Mouse (Mus musculus) induced T-regulatory cell, adult 2 months (primary cell): ENCODE results near the gene Plppr3.

ENCODE experiments used
- DNase-seq: peaks from one replicate; pipeline ENCODE4 v3.0.0-alpha.2; 2012; ENCODE audit warnings: low read depth

Plppr3 gene

DNA sequence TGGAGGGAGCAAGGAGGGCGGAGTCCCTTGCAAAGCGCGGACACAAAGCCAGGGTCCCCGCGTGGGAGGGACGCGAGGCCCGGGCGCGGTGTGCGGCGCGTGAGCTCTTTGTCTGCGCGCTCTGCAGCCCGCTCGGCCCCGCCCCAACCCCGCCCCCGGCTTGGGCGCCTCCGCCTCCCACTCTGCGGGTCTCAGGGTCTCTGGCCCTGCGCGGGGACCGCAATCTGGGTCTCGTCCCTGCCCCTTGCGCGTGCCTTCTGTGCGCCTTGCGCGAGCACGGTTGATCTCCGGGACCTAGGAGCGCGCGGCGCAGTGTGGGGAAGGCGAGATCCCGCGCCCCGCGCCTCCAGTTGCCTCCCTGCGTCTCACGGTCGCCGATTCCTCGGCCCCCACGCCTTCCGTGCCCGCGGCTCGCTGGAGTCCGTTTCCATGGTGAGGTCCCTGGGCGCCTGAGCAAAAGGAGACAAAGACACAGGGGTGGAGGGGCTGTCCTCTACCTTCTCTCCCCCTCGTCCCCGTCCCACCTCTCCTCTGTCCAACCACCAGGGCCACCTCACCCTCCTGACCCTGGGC lies at the start of gene Plppr3, which contains the start of gene Prtn3:
TSS of gene Plppr3 (minus strand) at position 345 of the 573 bp plus-strand sequence.
TSS of gene Prtn3 (plus strand) at position 187 of the 573 bp plus-strand sequence.
- peak; percentile 55 for DNase-seq

DNA sequence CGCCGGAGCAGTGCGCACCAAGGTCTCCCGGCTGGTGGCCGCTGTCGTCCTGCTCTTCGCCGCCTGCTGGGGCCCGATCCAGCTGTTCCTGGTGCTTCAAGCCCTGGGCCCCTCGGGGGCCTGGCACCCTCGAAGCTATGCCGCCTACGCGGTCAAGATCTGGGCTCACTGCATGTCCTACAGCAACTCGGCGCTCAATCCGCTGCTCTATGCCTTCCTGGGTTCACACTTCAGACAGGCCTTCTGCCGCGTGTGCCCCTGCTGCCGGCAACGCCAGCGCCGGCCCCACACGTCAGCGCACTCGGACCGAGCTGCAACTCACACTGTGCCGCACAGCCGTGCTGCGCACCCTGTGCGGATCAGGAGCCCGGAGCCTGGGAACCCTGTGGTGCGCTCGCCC lies 47.1 kb upstream of the Plppr3 start:
- DNase-seq = no peak

DNA sequence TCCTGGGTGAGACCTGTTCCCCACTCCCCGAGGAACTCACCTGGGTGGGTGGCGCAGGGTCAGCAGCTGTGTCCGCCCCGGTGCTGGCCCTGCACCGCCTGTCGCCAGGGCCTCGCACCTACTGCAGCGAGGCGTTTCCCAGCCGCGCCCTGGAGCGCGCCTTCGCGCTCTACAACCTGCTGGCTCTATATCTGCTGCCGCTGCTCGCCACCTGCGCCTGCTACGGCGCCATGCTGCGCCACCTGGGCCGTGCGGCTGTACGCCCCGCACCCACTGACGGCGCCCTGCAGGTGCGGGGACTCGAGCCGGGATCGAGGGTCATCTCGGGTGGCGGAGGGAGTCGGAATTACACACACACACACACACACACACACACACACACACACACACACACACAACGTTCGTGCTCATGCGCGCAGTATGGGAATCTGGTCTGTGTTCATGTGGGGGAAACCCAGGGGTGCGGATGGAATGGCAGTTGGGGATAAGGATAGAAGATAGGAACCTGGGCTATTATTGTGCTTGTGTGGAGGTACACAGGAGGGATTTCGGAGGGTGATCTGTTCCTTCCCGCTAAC lies 46.6 kb upstream of the Plppr3 start, which contains the start of gene R3hdm4:
TSS of gene R3hdm4 (minus strand) at position 251 of the 578 bp plus-strand sequence.
- DNase-seq = no peak

GRCm38 (mm10) chr10:79920056-79920890 lies 45.8 kb upstream of the Plppr3 start:
- DNase-seq = no peak

GRCm38 (mm10) chr10:79919251-79919849 lies 44.9 kb upstream of the Plppr3 start:
- peak; percentile 67 for DNase-seq

DNA sequence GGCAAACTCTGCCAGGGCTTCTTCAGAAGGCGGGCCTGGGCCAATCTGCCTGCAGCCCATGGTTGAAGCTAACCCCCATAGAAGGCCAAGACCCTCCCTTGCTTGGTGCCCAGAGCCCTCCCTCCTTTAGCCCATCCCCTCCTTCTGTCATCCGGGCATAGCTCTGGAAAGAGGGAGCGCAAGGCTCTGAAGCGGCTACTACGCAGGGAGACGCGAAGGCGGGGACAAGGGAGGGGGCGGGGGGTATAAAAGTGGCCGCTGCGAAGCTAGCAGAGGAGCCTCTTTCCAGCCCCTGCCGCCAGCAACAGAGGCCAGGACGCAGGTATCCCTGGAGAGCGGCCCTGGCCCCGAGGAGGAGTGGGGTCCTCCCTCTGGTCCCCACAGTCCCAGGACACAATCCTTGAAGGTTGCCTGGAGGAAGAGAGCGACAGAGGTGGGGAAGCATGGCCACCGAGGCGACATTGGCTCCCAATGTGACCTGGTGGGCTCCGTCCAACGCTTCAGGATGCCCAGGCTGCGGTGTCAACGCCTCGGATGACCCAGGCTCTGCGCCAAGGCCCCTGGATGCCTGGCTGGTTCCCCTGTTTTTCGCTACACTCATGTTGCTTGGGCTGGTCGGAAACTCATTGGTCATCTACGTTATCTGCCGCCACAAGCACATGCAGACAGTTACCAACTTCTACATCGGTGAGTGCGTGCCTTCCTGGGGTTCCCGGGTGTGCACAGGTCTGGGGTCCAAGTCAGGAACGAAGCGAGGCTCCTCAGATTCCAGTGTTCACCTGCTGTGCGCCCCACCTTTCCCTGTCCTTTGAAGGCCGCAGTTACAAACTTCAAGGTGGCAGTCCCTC lies 44.0 kb upstream of the Plppr3 start:
- DNase-seq = no peak

DNA sequence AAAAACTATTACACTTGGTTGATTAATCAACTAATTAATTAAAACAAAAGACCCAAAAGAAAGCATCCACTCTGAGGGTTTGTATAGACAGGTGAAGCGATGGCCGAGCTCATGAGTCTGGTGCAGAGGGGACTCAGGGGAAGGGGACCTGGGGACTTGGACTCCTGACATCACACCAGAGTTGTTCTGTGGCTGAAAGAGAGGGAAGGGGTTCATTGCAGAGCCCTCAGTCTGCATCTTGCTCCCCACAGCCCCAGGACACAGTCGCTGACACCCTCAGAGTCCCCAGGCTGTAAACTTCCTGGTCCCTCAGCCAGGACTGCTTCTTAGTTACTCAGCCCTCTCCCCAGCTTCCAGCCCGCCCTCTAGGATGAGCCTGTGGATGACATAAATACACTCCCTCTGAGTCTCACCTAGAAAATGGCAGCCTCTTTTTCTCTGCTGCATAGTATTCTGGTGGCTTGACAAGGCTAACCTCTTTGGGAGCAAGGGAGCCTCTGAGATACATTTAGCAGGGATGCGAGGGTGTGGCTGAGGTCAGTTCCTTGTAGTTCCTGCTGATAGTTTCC lies 43.2 kb upstream of the Plppr3 start:
- no peak for DNase-seq

DNA sequence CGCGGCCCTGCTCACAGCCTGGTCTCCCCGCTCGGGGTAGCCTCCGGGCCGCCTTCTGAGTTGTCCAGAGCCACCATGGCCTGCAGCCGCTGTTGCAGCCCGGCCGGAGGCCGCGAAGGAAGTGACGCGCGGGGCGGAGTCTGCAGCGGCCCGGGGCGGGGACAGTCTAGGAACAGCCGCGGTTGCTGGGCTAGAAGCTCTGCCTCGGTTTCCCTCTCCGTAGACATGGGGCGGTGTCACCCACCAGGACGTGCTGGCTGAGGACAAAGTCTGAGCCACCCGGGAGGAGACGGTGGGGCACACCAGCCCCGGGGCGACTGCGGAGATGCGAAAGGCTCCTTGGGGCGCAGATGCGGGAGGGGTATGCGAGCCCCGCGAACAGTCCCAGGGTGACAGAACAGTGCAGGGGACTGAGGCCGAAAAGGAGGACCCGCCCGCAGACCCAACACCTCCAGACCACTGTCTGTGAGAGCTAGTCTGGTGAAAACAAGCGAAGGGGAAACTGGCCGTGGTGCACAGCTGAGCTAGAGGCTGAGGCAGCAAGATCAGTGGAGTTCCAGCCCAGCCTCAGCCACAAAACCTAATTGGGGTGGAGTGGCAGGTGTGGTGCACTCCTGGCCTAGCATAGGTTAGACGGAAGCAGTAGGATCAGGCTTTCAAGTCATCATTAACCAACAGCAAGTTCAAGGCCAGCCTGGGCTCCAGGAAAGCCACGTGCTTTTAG lies 42.5 kb upstream of the Plppr3 start, which contains the start of gene Kiss1r:
TSS of gene Kiss1r (plus strand) at position 164 of the 724 bp plus-strand sequence.
- DNase-seq = peak; percentile 88

DNA sequence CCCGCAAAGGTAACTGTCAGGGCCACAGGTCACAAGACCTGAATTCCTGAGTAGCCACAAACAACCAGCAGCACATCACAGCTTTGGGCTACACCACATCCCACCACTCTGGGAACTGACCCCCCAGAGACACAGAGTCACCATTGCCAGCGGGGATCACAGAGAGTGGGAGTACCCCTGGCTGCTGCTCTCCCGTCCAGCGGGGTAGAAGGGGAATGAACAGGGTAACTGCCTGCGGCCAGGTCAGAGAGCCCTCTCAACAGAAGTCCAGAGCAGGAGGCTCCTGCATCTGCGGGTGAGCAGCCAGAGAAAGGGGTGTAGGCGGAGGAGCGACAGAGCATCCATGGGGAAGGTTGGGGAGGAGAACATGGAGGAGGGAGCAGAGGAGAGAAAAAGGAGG lies 41.6 kb upstream of the Plppr3 start:
- DNase-seq = no peak

- no peak for DNase-seq
These were observed 40.6 kb upstream of the Plppr3 start for GRCm38 (mm10) chr10:79914948-79915596.

DNA sequence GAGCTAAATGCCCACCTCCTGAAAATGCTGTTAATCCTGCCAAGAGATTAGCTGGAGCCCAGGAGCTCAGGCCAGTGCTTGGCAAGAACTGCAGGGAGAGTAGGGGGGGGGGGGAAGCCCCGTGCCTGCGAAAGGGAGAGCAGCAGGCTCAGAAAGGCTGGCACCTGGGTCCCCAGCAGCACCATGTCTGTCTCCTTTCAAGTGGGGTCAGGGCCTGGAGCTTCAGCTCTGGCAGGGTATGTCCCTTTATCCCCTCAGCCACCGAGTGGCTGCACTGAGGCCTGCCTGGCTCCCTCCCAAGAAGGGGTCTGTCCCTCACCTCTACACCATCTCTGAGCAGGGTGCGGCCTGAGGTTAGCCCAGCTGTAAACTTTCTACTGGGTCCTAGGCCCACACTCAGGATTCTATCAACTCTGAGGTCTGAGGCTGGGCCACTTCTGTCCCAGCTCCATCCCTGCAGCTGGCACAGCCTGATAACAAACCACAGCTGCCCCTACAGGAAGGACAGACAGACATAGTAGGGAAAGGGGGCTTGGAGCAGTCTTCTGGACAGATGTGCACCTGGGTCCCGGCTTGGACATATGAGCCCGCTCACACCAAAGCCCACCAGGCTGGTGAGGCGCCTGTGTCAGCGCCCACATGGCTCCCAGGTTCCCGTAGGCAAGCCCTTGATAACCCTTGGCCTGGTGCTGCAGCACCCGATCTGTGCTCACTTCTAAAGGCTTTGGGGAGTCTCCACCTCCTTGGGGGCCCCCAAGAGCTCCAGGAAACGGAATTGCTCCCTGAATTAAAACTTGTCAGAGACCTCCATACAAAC lies 39.9 kb upstream of the Plppr3 start:
- no peak for DNase-seq

- no peak for DNase-seq
These were observed 38.0 kb upstream of the Plppr3 start for GRCm38 (mm10) chr10:79912412-79912811.

DNA sequence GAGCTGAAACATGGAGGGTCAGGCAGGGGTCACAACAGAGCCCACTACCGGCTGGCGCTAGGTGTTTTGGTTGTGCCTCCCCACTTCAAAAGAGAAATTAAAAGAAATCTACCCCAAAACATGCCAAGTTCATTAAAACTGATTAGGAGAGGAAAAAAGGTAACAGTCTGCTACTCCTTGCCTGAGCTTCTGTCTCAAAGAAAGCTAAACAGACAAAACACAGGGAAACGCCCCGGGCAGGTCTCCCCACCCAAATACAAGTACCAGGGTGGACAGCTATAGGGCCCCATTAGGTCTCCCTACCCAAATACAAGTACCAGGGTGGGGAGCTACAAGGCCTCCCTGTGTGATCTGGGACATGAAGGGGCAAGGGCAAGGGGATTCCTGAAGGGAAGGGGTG lies 36.1 kb upstream of the Plppr3 start, which contains the start of gene Gm26602:
TSS of gene Gm26602 (plus strand) at position 301 of the 400 bp plus-strand sequence.
- DNase-seq = no peak

- no peak for DNase-seq
These were observed 34.9 kb upstream of the Plppr3 start for GRCm38 (mm10) chr10:79909092-79909922.

DNA sequence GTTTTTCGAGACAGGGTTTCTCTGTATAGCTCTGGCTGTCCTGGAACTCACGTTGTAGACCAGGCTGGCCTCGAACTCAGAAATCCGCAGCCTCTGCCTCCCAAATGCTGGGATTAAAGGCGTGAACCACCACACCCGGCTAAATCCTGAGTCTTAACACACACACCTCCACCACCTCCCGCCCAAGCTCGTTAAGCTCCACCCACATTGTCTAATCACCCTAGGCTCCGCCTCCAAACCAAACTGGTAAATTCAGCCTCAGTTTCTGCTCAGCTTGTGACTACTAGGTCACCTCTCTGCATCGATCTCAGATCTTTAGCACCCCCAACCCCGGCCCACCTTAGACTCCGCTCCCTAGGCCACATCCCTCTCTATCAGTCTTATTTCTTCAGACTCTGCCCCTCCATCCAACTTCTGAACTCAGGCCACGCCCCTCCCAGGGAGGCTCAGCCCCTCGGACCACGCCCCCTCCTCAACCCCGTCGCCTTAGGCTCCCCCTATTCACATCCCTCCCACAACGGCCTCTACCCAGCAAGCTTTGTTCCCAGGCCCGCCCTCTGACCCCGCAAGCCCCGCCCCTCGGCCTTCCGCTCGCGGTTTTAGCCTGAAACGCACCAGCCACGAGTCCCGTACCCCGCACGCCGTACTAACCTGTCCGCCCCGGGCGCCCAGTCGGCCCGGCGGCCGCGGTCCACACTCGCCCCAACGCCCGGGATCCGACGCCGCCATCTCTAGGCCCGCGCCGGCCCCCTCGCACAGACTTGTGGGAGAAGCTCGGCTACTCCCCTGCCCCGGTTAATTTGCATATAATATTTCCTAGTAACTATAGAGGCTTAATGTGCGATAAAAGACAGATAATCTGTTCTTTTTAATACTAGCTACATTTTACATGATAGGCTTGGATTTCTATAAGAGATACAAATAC lies 34.0 kb upstream of the Plppr3 start, which contains the start of gene Med16:
TSS of gene Med16 (minus strand) at position 757 of the 925 bp plus-strand sequence.
- peak; percentile 99 for DNase-seq

DNA sequence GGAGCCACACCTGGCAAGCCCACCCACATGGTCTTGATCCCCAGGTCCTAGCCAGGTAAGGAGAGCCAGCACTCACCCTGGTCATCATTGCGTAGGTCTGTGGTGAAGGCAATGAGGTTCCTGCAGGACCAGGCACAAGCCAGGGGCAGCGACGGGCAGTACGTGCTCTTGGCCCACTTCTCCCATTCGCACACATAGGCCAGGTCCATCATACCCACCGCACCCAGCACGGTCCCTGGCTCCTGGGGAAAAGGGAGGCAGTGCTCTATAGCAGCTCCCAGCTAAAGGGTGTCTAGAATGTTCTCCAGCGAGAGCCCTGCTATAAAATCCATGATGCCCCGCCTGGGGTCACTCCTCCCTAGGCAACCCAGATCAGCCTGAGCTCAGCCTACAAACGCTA lies 33.0 kb upstream of the Plppr3 start:
- no peak for DNase-seq

DNA sequence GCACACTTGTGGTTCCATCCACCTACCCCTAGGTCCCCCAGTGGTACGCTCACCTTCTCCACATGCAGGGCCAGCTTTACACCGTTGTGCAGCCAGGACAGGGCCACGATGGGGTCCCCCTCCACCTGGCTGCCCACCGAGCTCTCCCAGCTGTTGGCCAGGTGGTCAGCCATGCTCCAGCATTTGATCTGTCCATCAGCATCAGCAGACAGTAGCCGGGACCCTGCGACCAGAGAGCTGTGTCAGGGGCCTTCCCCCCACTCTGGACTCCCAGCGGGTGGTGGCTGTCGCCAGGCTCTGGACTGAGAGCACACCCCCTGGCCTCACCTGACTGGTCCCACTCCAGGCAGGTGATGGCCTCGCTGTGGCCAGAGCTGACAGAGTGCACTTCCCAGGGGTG lies 32.3 kb upstream of the Plppr3 start:
- no peak for DNase-seq
